Mouse (Mus musculus): Measurements from ENCODE around the gene Fbl.
A peak's percentile ranks its signal among the peaks of the same experiment; 100 is the strongest.
"Not testable (repeated sequence)": the region's sequence is repeated elsewhere in the genome, so short reads cannot be mapped to it uniquely, and the experiment has no call there.

Fbl gene

GRCm38 (mm10) chr7:28195414-28196098, 26.0 kb downstream of the Fbl start:
- no peak for DNase-seq

- DNase-seq = no peak
Observed at GRCm38 (mm10) chr7:28196528-28196927, 27.0 kb downstream of the Fbl start.

- DNase-seq = no peak
Observed at GRCm38 (mm10) chr7:28199054-28199453, 29.5 kb downstream of the Fbl start.

- DNase-seq = no peak
Observed at GRCm38 (mm10) chr7:28203207-28204108, 33.9 kb downstream of the Fbl start.

- no peak for DNase-seq
Observed at GRCm38 (mm10) chr7:28206044-28206600, 36.6 kb downstream of the Fbl start.

GRCm38 (mm10) chr7:28208396-28208987, 39.0 kb downstream of the Fbl start:
- DNase-seq = no peak

GRCm38 (mm10) chr7:28208988-28209508, 39.5 kb downstream of the Fbl start:
- DNase-seq = peak; percentile 73

GRCm38 (mm10) chr7:28210731-28211130, 41.2 kb downstream of the Fbl start:
- DNase-seq = no peak

- peak; percentile 56 for DNase-seq
Observed at GRCm38 (mm10) chr7:28214142-28214541, 44.6 kb downstream of the Fbl start.

- DNase-seq = not testable (repeated sequence)
Observed at GRCm38 (mm10) chr7:28215950-28216349, 46.4 kb downstream of the Fbl start.

GRCm38 (mm10) chr7:28217811-28218210, 48.3 kb downstream of the Fbl start:
- not testable (repeated sequence) for DNase-seq

GRCm38 (mm10) chr7:28218951-28219740, 49.6 kb downstream of the Fbl start:
- peak; percentile 85 for DNase-seq

GRCm38 (mm10) chr7:28226836-28227235, 57.3 kb downstream of the Fbl start:
- DNase-seq = not testable (repeated sequence)

- not testable (repeated sequence) for DNase-seq
Observed at GRCm38 (mm10) chr7:28227421-28227820, 57.9 kb downstream of the Fbl start.
